Mouse (Mus musculus): ENCODE results near the gene Mapkap1. TPM values are rescaled to one million over a fixed set of nuclear protein-coding genes. Genes with fewer than 3 reads are reported as not detected.

Mapkap1 gene
- polyA plus RNA-seq, 1 experiment, result 39.6 TPM

DNA sequence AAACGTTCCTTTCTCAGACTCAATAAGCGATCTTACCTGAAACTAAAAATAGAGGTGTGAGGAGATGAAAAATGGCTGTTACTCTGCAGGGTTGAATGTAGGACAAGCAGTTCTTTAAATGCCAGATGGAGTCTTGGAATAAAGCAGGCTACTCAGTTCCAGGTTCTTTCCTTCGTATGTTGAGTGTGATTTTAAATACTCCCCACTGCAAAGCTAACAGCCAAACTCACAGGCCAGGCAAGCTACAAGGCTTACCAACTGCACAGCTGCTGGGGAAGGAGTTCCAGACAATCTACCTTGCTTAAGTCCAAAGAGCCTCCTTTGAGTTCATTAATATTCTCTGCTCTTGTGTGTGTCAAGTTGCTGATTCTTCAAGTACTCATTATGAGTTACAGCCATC is 32.7 kb upstream of the Mapkap1 start:
- no peak for TF ChIP-seq REST (IDR thresholded peaks at IDR 0.05; ENCODE audit: insufficient read depth, insufficient read length)
- no peak for TF ChIP-seq SRF (IDR thresholded peaks at IDR 0.05; ENCODE audit: control insufficient read depth, insufficient read length, low read depth)
- TF ChIP-seq MYOD1 (IDR thresholded peaks at IDR 0.05; ENCODE audit: control insufficient read depth in 1 of 3, insufficient read length in 2 of 3, low read depth in 2 of 3), result no peak
- no peak for TF ChIP-seq TCF12 (IDR thresholded peaks at IDR 0.05; ENCODE audit: insufficient read depth, poor library complexity, severe bottlenecking)
- no peak for TF ChIP-seq USF1 (IDR thresholded peaks at IDR 0.05; ENCODE audit: low read depth)
- no peak for TF ChIP-seq POLR2AphosphoS2 (IDR thresholded peaks at IDR 0.05; ENCODE audit: insufficient read length, low read depth)

DNA sequence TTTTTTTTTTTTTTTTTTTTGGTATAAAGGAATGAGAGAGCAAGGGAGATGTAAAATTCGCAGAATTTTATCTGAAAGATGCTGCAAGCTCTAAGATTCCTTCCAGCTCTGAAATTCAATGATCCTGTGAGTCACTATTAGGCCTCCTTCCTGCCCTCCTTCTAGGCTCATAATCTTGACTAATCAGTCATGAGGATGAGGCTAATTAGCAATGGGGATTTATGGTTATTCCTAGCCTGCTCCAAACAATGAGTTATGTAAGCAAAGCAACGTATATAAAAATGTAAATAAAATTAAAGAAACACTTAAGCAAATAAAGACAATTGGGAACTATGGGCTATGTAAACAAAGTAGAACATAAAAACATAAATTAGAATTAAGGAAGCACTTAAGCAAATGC is 32.2 kb upstream of the Mapkap1 start:
- TF ChIP-seq MYOG (IDR thresholded peaks at IDR 0.05; ENCODE audit: control insufficient read depth in 1 of 3, insufficient read depth in 1 of 3, insufficient read length in 2 of 3, low read depth in 2 of 3) (no peak), CEBPB (IDR thresholded peaks at IDR 0.05; ENCODE audit: insufficient read depth, poor library complexity, severe bottlenecking) (no peak), REST (IDR thresholded peaks at IDR 0.05; ENCODE audit: insufficient read depth, insufficient read length) (no peak), USF1 (IDR thresholded peaks at IDR 0.05; ENCODE audit: low read depth) (no peak), POLR2AphosphoS2 (IDR thresholded peaks at IDR 0.05; ENCODE audit: insufficient read length, low read depth) (no peak), POLR2A (IDR thresholded peaks at IDR 0.05; ENCODE audit: insufficient read length, low read depth) (no peak), TCF3 (IDR thresholded peaks at IDR 0.05; ENCODE audit: insufficient read length, low read depth) (no peak), MYOD1 (IDR thresholded peaks at IDR 0.05; ENCODE audit: control insufficient read depth in 1 of 3, insufficient read length in 2 of 3, low read depth in 2 of 3) (no peak), MAX (IDR thresholded peaks at IDR 0.05; ENCODE audit: low read depth) (no peak), E2F4 (IDR thresholded peaks at IDR 0.05; ENCODE audit: insufficient read depth) (no peak), SRF (IDR thresholded peaks at IDR 0.05; ENCODE audit: control insufficient read depth, insufficient read length, low read depth) (no peak), TCF12 (IDR thresholded peaks at IDR 0.05; ENCODE audit: insufficient read depth, poor library complexity, severe bottlenecking) (no peak)
- Histone ChIP-seq H3ac (ENCODE audit: control insufficient read depth, insufficient read length) (no peak overlapping the region), H3K79me2 (ENCODE audit: control insufficient read depth, insufficient read depth) (no peaks in the 10 kb centered on the region), H3K4me3 (no peak overlapping the region), H3K4me2 (ENCODE audit: low read depth) (no peak overlapping the region), H3K27me3 (ENCODE audit: control insufficient read depth, insufficient read depth, insufficient read length) (no peaks in the 10 kb centered on the region), H3K36me3 (ENCODE audit: control insufficient read depth, insufficient read depth) (no peaks in the 10 kb centered on the region)

More for the DNA sequence above, 32.7 kb upstream of the Mapkap1 start:
- Histone ChIP-seq H3K4me3 (no peak overlapping the region), H3ac (ENCODE audit: control insufficient read depth, insufficient read length) (no peak overlapping the region), H3K36me3 (ENCODE audit: control insufficient read depth, insufficient read depth) (no peaks in the 10 kb centered on the region), H3K79me2 (ENCODE audit: control insufficient read depth, insufficient read depth) (no peaks in the 10 kb centered on the region), H3K27me3 (ENCODE audit: control insufficient read depth, insufficient read depth, insufficient read length) (no peaks in the 10 kb centered on the region), H3K4me2 (ENCODE audit: low read depth) (no peak overlapping the region)

DNA sequence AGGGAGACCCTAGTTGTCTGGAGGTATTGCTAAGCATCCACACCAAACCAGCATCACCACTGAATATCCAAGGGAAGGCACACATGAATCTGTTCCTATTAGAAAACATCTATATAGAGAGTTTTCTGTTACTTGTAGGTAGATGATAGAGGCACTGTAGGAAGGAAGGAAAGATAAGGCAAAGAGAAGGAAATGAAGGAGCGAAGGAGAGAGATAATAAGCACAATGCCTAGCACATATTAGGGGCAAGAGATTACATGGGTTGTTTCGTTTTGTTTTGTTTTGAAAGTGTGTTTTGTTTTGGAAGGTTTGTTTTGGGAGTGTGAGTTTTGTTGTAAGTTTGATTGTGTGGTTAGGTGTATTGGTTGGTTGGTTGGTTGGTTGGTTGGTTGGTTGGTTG is 27.6 kb upstream of the Mapkap1 start:
- Histone ChIP-seq H3K4me3 (no peak overlapping the region), H3K36me3 (ENCODE audit: control insufficient read depth, insufficient read depth) (no peaks in the 10 kb centered on the region), H3K4me2 (ENCODE audit: low read depth) (no peak overlapping the region), H3K79me2 (ENCODE audit: control insufficient read depth, insufficient read depth) (no peaks in the 10 kb centered on the region), H3K27me3 (ENCODE audit: control insufficient read depth, insufficient read depth, insufficient read length) (no peaks in the 10 kb centered on the region), H3ac (ENCODE audit: control insufficient read depth, insufficient read length) (no peak overlapping the region)
- TF ChIP-seq E2F4 (IDR thresholded peaks at IDR 0.05; ENCODE audit: insufficient read depth) (no peak), MYOG (IDR thresholded peaks at IDR 0.05; ENCODE audit: control insufficient read depth in 1 of 3, insufficient read depth in 1 of 3, insufficient read length in 2 of 3, low read depth in 2 of 3) (no peak), MAX (IDR thresholded peaks at IDR 0.05; ENCODE audit: low read depth) (no peak), CEBPB (IDR thresholded peaks at IDR 0.05; ENCODE audit: insufficient read depth, poor library complexity, severe bottlenecking) (no peak), SRF (IDR thresholded peaks at IDR 0.05; ENCODE audit: control insufficient read depth, insufficient read length, low read depth) (no peak), USF1 (IDR thresholded peaks at IDR 0.05; ENCODE audit: low read depth) (no peak), TCF3 (IDR thresholded peaks at IDR 0.05; ENCODE audit: insufficient read length, low read depth) (no peak), MYOD1 (IDR thresholded peaks at IDR 0.05; ENCODE audit: control insufficient read depth in 1 of 3, insufficient read length in 2 of 3, low read depth in 2 of 3) (no peak), REST (IDR thresholded peaks at IDR 0.05; ENCODE audit: insufficient read depth, insufficient read length) (no peak), POLR2A (IDR thresholded peaks at IDR 0.05; ENCODE audit: insufficient read length, low read depth) (no peak), POLR2AphosphoS2 (IDR thresholded peaks at IDR 0.05; ENCODE audit: insufficient read length, low read depth) (no peak), TCF12 (IDR thresholded peaks at IDR 0.05; ENCODE audit: insufficient read depth, poor library complexity, severe bottlenecking) (no peak)

DNA sequence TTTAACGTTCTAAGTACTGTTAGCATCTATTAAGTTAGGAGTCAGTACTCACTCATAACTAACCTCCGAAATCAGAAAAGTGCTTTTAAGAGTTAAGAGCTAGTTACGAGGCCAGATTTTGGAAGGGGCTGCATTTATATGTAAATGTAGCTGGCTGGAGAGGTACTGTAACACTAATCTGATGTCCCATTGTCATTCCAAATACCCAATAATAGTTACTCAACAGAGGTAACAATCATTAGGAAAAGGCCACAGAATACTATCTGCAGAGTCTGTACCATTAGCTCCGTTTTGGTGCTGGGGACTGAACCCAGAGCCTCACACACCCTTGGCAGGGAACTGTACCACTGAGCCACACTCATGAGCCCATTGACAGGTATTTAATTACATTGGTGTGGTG is 7.0 kb upstream of the Mapkap1 start:
- no peak for TF ChIP-seq E2F4 (IDR thresholded peaks at IDR 0.05; ENCODE audit: insufficient read depth)
- no peak for TF ChIP-seq SRF (IDR thresholded peaks at IDR 0.05; ENCODE audit: control insufficient read depth, insufficient read length, low read depth)
- no peak for TF ChIP-seq REST (IDR thresholded peaks at IDR 0.05; ENCODE audit: insufficient read depth, insufficient read length)
- Histone ChIP-seq H3ac (ENCODE audit: control insufficient read depth, insufficient read length) (no peak overlapping the region), H3K79me2 (ENCODE audit: control insufficient read depth, insufficient read depth) (no peaks in the 10 kb centered on the region)

DNA sequence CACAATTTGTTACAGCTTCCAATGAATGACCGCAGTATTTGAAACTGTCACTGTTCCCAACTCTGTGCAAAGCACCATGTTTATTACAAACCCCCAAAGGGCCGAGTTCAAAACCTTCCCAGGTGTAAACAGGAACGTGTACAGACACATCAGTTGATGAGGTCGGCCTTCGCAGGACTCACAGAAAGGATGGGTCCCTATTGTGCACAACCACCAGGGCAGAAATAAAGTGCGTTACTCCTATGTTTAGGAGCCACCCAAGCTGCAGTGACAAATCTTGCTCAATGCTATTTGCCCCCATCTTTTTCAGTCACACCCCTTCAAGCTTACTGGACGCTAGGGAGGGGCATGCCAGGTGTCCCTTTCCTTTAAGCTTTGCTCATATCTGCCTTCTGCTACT is 1.0 kb downstream of the Mapkap1 start:
- H3K27me3 ChIP-seq (ENCODE audit: control insufficient read depth, insufficient read depth, insufficient read length), result no peaks in the 10 kb centered on the region
- H3K36me3 ChIP-seq (ENCODE audit: control insufficient read depth, insufficient read depth), result no peaks in the 10 kb centered on the region
- H3ac ChIP-seq (ENCODE audit: control insufficient read depth, insufficient read length), result peak overlapping the region; percentile 9
- peak overlapping the region; percentile 89 for H3K4me2 ChIP-seq (ENCODE audit: low read depth)
- peak overlapping the region; percentile 49 for H3K4me3 ChIP-seq
- TF ChIP-seq MYOG (IDR thresholded peaks at IDR 0.05; ENCODE audit: control insufficient read depth in 1 of 3, insufficient read depth in 1 of 3, insufficient read length in 2 of 3, low read depth in 2 of 3) (no peak), USF1 (IDR thresholded peaks at IDR 0.05; ENCODE audit: low read depth) (no peak), TCF3 (IDR thresholded peaks at IDR 0.05; ENCODE audit: insufficient read length, low read depth) (no peak), TCF12 (IDR thresholded peaks at IDR 0.05; ENCODE audit: insufficient read depth, poor library complexity, severe bottlenecking) (no peak), POLR2A (IDR thresholded peaks at IDR 0.05; ENCODE audit: insufficient read length, low read depth) (no peak), E2F4 (IDR thresholded peaks at IDR 0.05; ENCODE audit: insufficient read depth) (no peak), MYOD1 (IDR thresholded peaks at IDR 0.05; ENCODE audit: control insufficient read depth in 1 of 3, insufficient read length in 2 of 3, low read depth in 2 of 3) (no peak), CEBPB (IDR thresholded peaks at IDR 0.05; ENCODE audit: insufficient read depth, poor library complexity, severe bottlenecking) (no peak)
- H3K79me2 ChIP-seq (ENCODE audit: control insufficient read depth, insufficient read depth), result peaks cover 22% of the 10 kb centered on the region

More for the DNA sequence above, 7.0 kb upstream of the Mapkap1 start:
- Histone ChIP-seq H3K4me2 (ENCODE audit: low read depth) (no peak overlapping the region), H3K4me3 (no peak overlapping the region), H3K36me3 (ENCODE audit: control insufficient read depth, insufficient read depth) (no peaks in the 10 kb centered on the region), H3K27me3 (ENCODE audit: control insufficient read depth, insufficient read depth, insufficient read length) (no peaks in the 10 kb centered on the region)
